Mouse (Mus musculus) lung, embryonic 14.5 days (tissue): ENCODE measurements at regions not wholly inside any gene's neighbourhood (a gene's known extent, or its start where the extent isn't known, plus 50 kb on each side); places are given as distances from the start of the nearest gene placed in this dataset.
A peak's percentile ranks its signal among the peaks of the same experiment; 100 is the strongest.

Source experiments
- ATAC-seq: fragments of 200-750 bp; cut with Nextera tagmentation; 2 replicates; pipeline ENCODE4 v1.8.0; 2017; ENCODE audit warnings: mild to moderate bottlenecking, moderate TSS enrichment, moderate library complexity; ENCODE audit not compliant: insufficient read depth
- DNase-seq: peaks from one replicate; pipeline ENCODE4 v3.0.0-alpha.2; 2015
- H3K27ac ChIP-seq: fragments of 300-500 bp; sonication (generic); 2 replicates; pipeline ENCODE4 v1.5.1; 2014; ENCODE audit warnings: low read depth, mild to moderate bottlenecking, moderate library complexity
- H3K27me3 ChIP-seq: fragments of 300-500 bp; sonication (generic); 2 replicates; pipeline ENCODE4 v1.6.1; 2014; ENCODE audit warnings: low read length, control low read depth; ENCODE audit not compliant: insufficient read depth
- H3K36me3 ChIP-seq: fragments of 300-500 bp; sonication (generic); 2 replicates; pipeline ENCODE4 v1.6.1; 2014; ENCODE audit warnings: control low read depth; ENCODE audit not compliant: insufficient read depth
- H3K4me1 ChIP-seq: fragments of 300-500 bp; sonication (generic); 2 replicates; pipeline ENCODE4 v1.6.1; 2014; ENCODE audit warnings: antibody characterized with exemption, control low read depth; ENCODE audit not compliant: insufficient read depth
- H3K4me2 ChIP-seq: fragments of 300-500 bp; sonication (generic); 2 replicates; pipeline ENCODE4 v1.6.1; 2014; ENCODE audit warnings: mild to moderate bottlenecking
- H3K4me3 ChIP-seq: fragments of 300-500 bp; sonication (generic); 2 replicates; pipeline ENCODE4 v1.5.1; 2014; ENCODE audit warnings: low read depth, low read length
- H3K9ac ChIP-seq: fragments of 300-500 bp; sonication (generic); 2 replicates; pipeline ENCODE4 v1.6.1; 2014
- H3K9me3 ChIP-seq: fragments of 300-500 bp; sonication (generic); 2 replicates; pipeline ENCODE4 v1.6.1; 2016; ENCODE audit warnings: low read depth, low read length, control low read depth
- CTCF ChIP-seq: IDR thresholded peaks from 2 replicates; pipeline ENCODE4 v1.5.1; 2016; ENCODE audit warnings: antibody characterized with exemption, low read depth
- WGBS: fragments of 180-500 bp; shearing (Covaris S2); extraction: QIAGEN DNeasy Blood & Tissue Kit; methylation state at CpG from one replicate; pipeline ENCODE4 v1.1.7; 2014; 5-methylcytosine and 5-hydroxymethylcytosine counted together

DNA sequence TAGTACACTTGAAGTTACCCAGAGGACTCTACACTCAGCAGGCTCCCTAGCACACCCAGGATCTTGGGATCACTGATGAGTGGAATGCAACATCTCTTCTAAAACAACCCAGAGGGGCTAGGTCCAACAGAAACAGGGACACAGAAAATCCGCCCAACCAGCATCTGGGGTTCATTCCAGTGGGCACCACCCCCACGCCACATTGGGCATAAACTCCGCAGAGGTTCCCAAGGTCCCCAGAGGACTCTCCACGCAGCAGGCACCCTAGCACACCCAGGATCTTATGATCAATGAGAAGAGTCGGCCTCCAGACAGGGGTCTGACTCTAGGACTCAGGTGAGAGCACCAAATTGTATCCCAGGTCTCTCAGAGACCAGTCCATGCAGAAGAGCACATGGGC lies 1236.9 kb upstream of the B3galt2 start:
- no peak for ATAC-seq

DNA sequence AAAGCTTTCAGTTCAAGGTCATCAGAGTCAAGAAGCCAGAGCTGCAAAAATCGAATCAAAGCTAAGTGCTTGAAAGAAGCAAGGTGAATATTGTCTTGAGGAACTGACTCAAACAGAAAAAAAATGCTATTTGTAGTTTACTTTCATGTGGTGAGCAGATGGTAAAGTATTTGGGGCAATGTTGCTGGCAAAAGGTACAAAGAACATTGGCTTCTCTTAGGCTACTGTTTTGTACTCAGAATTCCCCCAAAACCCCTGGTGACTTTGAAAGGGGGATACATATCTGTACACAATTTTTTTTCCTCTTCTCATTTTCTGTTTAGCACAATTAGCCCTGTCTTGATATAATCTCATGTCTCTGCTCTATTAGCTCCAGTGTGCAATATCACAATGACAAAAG lies 1217.8 kb upstream of the B3galt2 start:
- Histone ChIP-seq H3K9me3 (no peaks in the 10 kb centered on the region), H3K9ac (no peak overlapping the region), H3K36me3 (no peaks in the 10 kb centered on the region), H3K4me1 (no peaks in the 10 kb centered on the region), H3K27me3 (no peaks in the 10 kb centered on the region), H3K4me2 (no peak overlapping the region), H3K4me3 (no peak overlapping the region), H3K27ac (no peak overlapping the region)
- DNase-seq = no peak
- TF ChIP-seq CTCF = no peak
- 57% methylated on average over 1 of the region's 1 CpGs for WGBS
- no peak for ATAC-seq

More for the DNA sequence above, 1236.9 kb upstream of the B3galt2 start:
- WGBS = 78% methylated on average over 5 of the region's 5 CpGs
- Histone ChIP-seq H3K9ac (no peak overlapping the region), H3K4me2 (no peak overlapping the region), H3K4me1 (no peaks in the 10 kb centered on the region), H3K36me3 (no peaks in the 10 kb centered on the region), H3K27ac (no peak overlapping the region), H3K4me3 (no peak overlapping the region), H3K9me3 (no peaks in the 10 kb centered on the region), H3K27me3 (no peaks in the 10 kb centered on the region)
- no peak for DNase-seq
- TF ChIP-seq CTCF = no peak

DNA sequence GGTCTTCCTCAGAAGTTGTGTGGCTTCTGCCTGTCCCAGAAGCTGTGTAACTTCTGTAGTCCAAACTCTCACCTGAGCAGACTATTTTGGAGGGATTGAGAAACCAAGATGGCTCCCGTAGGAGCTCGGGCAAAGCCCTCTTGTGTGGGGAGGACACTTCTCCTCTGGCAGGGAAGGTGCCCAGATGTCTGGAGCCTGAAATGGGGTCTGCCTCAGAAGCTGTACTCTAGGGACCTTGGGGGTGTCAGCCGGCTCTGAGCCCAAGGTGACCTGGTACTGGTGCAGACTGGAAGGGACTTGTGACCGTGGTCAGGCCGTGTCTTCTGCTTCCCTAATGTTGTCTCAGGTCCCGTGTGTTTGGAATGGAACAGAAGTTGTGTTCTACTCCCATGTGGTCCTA lies 1207.2 kb upstream of the B3galt2 start:
- no peaks in the 10 kb centered on the region for H3K4me1 ChIP-seq
- H3K9ac ChIP-seq = no peak overlapping the region
- no peak overlapping the region for H3K27ac ChIP-seq
- H3K9me3 ChIP-seq = no peaks in the 10 kb centered on the region
- no peak for TF ChIP-seq CTCF
- WGBS = 93% methylated on average over 6 of the region's 6 CpGs
- H3K36me3 ChIP-seq = no peaks in the 10 kb centered on the region
- H3K4me3 ChIP-seq = no peak overlapping the region
- ATAC-seq = no peak
- H3K4me2 ChIP-seq = no peak overlapping the region
- H3K27me3 ChIP-seq = no peaks in the 10 kb centered on the region
- no peak for DNase-seq

DNA sequence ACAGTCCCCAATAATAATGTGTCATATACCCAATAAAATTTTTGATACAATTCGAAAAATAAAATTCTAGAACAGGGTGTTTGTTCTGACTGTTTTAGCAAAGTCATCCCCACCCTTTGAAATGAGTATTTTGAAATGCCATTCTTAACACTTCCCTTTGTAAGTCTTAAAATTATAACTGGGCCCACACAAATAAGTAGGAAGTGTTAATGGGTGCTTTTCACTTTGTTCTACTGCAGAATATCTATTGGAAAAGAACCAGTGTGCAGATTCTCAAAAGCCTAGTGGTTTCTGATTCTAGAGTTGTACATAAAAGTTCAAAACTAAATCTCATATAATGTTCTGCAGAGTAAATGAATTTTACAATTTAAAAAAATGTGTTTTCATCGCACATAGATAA lies 1198.9 kb upstream of the B3galt2 start:
- Histone ChIP-seq H3K27ac (no peak overlapping the region), H3K9me3 (no peaks in the 10 kb centered on the region), H3K4me1 (no peaks in the 10 kb centered on the region), H3K9ac (no peak overlapping the region), H3K4me2 (no peak overlapping the region), H3K36me3 (no peaks in the 10 kb centered on the region), H3K27me3 (no peaks in the 10 kb centered on the region), H3K4me3 (no peak overlapping the region)
- TF ChIP-seq CTCF = no peak
- ATAC-seq = no peak
- DNase-seq = no peak
- 79% methylated on average over 2 of the region's 2 CpGs for WGBS

DNA sequence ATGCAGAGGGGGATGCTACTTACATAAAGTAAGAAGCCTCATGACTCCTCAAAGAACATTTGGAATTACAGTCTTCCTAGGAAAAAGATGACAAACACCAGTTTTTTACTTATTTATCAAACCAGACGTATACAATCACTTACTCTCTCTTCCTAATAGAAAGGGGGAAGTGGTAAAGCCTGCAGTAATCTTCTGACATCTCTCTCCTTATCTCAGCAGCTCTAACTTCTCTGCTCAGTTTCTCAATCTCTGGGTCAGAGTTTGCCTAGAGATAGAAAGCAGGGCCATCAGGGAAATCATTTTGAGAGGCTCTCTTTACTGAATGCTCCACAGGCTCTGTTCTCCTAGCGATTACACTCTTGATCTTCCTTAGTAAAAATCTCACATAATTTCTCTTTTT lies 1172.2 kb upstream of the B3galt2 start:
- H3K4me2 ChIP-seq = no peak overlapping the region
- TF ChIP-seq CTCF = no peak

DNA sequence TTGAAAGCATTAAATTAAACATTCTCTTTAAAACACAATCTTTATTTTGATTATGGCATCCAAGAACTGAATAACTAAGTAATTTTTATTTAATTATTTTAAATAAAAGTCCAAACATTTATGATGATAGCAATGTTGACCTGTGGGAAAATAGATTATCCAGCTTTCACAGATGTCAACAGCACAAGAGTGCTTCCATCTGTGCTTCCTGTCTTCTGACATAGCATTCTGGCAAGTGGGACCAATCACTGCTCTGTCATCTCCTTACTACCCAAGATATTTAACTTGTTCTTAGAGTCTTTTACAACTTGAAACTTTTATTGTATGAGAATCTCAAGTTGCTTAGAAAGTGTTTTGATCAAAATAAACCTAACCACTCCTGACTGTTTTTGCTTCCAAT lies 1170.3 kb upstream of the B3galt2 start:
- H3K4me1 ChIP-seq = no peaks in the 10 kb centered on the region
- DNase-seq (peak; percentile 51), ATAC-seq (peak; percentile 65; the same call in 1 of the 2 replicates)
- no peak overlapping the region for H3K27ac ChIP-seq
- no peak for TF ChIP-seq CTCF
- no peaks in the 10 kb centered on the region for H3K9me3 ChIP-seq
- no peaks in the 10 kb centered on the region for H3K27me3 ChIP-seq
- H3K9ac ChIP-seq = no peak overlapping the region
- H3K36me3 ChIP-seq = no peaks in the 10 kb centered on the region
- H3K4me3 ChIP-seq = no peak overlapping the region
- no peak overlapping the region for H3K4me2 ChIP-seq

More for the DNA sequence above, 1172.2 kb upstream of the B3galt2 start:
- 73% methylated on average over 2 of the region's 2 CpGs for WGBS
- Histone ChIP-seq H3K36me3 (no peaks in the 10 kb centered on the region), H3K4me3 (no peak overlapping the region), H3K27me3 (no peaks in the 10 kb centered on the region), H3K9ac (no peak overlapping the region), H3K9me3 (no peaks in the 10 kb centered on the region), H3K27ac (no peak overlapping the region), H3K4me1 (no peaks in the 10 kb centered on the region)
- no peak for DNase-seq
- ATAC-seq = no peak
